Mouse (Mus musculus): ENCODE measurements at regions not wholly inside any gene's neighbourhood (a gene's known extent, or its start where the extent isn't known, plus 50 kb on each side); places are given as distances from the start of the nearest gene placed in this dataset.

GRCm38 (mm10) chr11:84585626-84586025 is 60.3 kb upstream of the Lhx1 start:
- TF ChIP-seq MAFK (IDR thresholded peaks at IDR 0.05; ENCODE audit: insufficient read depth, low read depth, low read length) (no peak), CHD2 (IDR thresholded peaks at IDR 0.05; ENCODE audit: low read depth, low read length) (no peak)
